Mouse (Mus musculus) myocyte (in vitro differentiated cells): ENCODE measurements around the gene Cnot1.

Experiments
- CEBPB ChIP-seq: IDR thresholded peaks from 2 replicates; pipeline ENCODE4 v1.6.1; 2011; ENCODE audit warnings: mild to moderate bottlenecking, moderate library complexity; ENCODE audit not compliant: poor library complexity, insufficient read depth, severe bottlenecking
- MYOD1 ChIP-seq, 3 experiments: IDR thresholded peaks; one replicate each; pipeline ENCODE4 v1.6.1; 2011; ENCODE audit warnings: control low read depth in 2 of 3, low read depth in 2 of 3, mild to moderate bottlenecking in 2 of 3, moderate library complexity in 1 of 3; ENCODE audit not compliant: insufficient read length in 2 of 3, control insufficient read depth in 1 of 3
- POLR2AphosphoS2 ChIP-seq: IDR thresholded peaks from one replicate; pipeline ENCODE4 v1.6.1; 2011; ENCODE audit warnings: low read depth, control low read depth; ENCODE audit not compliant: insufficient read length
- USF1 ChIP-seq: IDR thresholded peaks from one replicate; pipeline ENCODE4 v1.6.1; 2011; ENCODE audit warnings: low read depth, mild to moderate bottlenecking, control low read depth, moderate library complexity

GRCm38 (mm10) chr8:95741732-95742131 lies 65.5 kb downstream of the Cnot1 start:
- TF ChIP-seq POLR2AphosphoS2 = no peak
- no peak for TF ChIP-seq USF1
- TF ChIP-seq CEBPB = no peak
- no peak for TF ChIP-seq MYOD1 (IDR thresholded peaks at IDR 0.05; ENCODE audit: control insufficient read depth in 1 of 3, insufficient read length in 2 of 3, low read depth in 2 of 3)
